Mouse (Mus musculus): ENCODE results near the gene Foxn3. TPM values are rescaled to one million over a fixed set of nuclear protein-coding genes. Genes with fewer than 3 reads are reported as not detected.

The Foxn3 gene
- polyA plus RNA-seq, 1 experiment from 2014 or later, result 15.7 TPM

- CTCF ChIA-PET, result interaction anchor here (1.0 kb wide), 1 partner anchor 9 kb away, joined by 3 read pairs; no protein-coding TSS in a partner anchor
- POLR2A ChIA-PET, result interaction anchor here (0.8 kb wide), 1 partner anchor 13 kb away, joined by 3 read pairs; no protein-coding TSS in a partner anchor
- no peak for DNase-seq (ENCODE audit: low read depth, low spot score)
- no peaks in the 10 kb centered on the region for H3K27me3 ChIP-seq
- ATAC-seq, result no peak
- in situ Hi-C loops (cut with MboI; ENCODE audit: low pct_unique_long_range_greater_than_20kb), result no loop called here
- no peak for TF ChIP-seq CTCF (IDR thresholded peaks at IDR 0.05)
These were observed 409.7 kb downstream of the Foxn3 start for GRCm38 (mm10) chr12:99153664-99154063.

- ChIA-PET POLR2A (interaction anchor here (0.6 kb wide), 1 partner anchor 52 kb away, joined by 3 read pairs; no protein-coding TSS in a partner anchor), CTCF (no interaction called here)
- ATAC-seq, result no peak
- no peaks in the 10 kb centered on the region for H3K27me3 ChIP-seq
- no peak for DNase-seq (ENCODE audit: low read depth, low spot score)
- TF ChIP-seq CTCF (IDR thresholded peaks at IDR 0.05), result peak; percentile 70
- in situ Hi-C loops (cut with MboI; ENCODE audit: low pct_unique_long_range_greater_than_20kb), result no loop called here
These were observed 413.3 kb downstream of the Foxn3 start for GRCm38 (mm10) chr12:99150126-99150525.

GRCm38 (mm10) chr12:99149193-99149592, 414.2 kb downstream of the Foxn3 start:
- DNase-seq (ENCODE audit: low read depth, low spot score) (no peak), ATAC-seq (no peak)
- no peak for TF ChIP-seq CTCF (IDR thresholded peaks at IDR 0.05)
- POLR2A ChIA-PET, result interaction anchor here (0.6 to 0.8 kb wide), 2 partner anchors 9 to 51 kb away, joined by 3 to 5 read pairs; no protein-coding TSS in a partner anchor
- H3K27me3 ChIP-seq, result no peaks in the 10 kb centered on the region
- CTCF ChIA-PET, result interaction anchor here (1.0 to 1.4 kb wide), 2 partner anchors 10 to 13 kb away, joined by 3 read pairs; no protein-coding TSS in a partner anchor
- in situ Hi-C loops (cut with MboI; ENCODE audit: low pct_unique_long_range_greater_than_20kb), result no loop called here
